Mouse (Mus musculus) heart, adult 2 months (tissue): ENCODE measurements around the gene Mmrn2.

Experiments
- CTCF ChIP-seq: fragments of 200-600 bp; IDR thresholded peaks from 2 replicates; pipeline ENCODE4 v1.8.1; 2022; ENCODE audit warnings: antibody characterized with exemption, mild to moderate bottlenecking, moderate library complexity
- EP300 ChIP-seq: fragments of 200-500 bp; IDR thresholded peaks from 2 replicates; pipeline ENCODE4 v1.6.1; 2011; ENCODE audit warnings: low read depth, low read length, control low read depth; ENCODE audit not compliant: insufficient read depth
- POLR2A ChIP-seq: fragments of 200-500 bp; IDR thresholded peaks from 2 replicates; pipeline ENCODE4 v1.6.1; 2011; ENCODE audit warnings: mild to moderate bottlenecking, low read depth, low read length, control low read depth; ENCODE audit not compliant: insufficient read depth

- TF ChIP-seq POLR2A = no peak
- TF ChIP-seq CTCF = no peak
- TF ChIP-seq EP300 = no peak
These were observed 69.1 kb downstream of the Mmrn2 start for GRCm38 (mm10) chr14:34444368-34444767.
